15 mouse cellular contexts compared by ENCODE assay signal in the genomic region with DNA sequence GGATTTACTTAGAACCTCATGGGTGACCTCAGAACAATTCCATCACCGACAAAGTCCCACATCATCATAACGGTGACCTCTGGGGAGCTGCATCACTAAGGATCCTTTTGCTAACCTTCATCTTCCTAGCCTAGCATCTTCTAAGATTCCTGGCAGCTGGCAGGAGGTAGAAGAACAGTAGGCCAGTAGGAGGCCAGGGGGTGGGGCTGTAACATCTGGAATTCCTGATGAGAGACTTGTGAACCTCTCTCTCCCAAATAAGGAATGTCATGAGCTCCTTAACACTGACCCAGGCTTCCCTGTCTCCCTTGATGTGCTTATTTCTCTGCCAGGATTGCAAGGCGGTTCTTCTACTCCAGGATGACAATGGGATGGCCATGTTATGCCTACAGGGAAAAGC. TPM values are rescaled to one million over a fixed set of nuclear protein-coding genes. Genes with fewer than 3 reads are reported as not detected.
"Had no signal": no experiment of that assay in that cellular context is flagged by ENCODE, and none has a peak within 500 bp of the region (broad histone marks: within the 10 kb centered on the region; RNA-seq: fewer than 3 reads in every experiment).

No protein-coding gene starts in this region.

- DNase-seq: liver, postnatal 0 days; lung, adult 2 months; lung, postnatal 36 days; midbrain, embryonic 14.5 days; retina, postnatal 1 day; right cerebral cortex, adult 18-20 months; right cerebral cortex, postnatal 25 days; right cerebral cortex, postnatal 4 days; spleen, adult 18-20 months; thymus, adult 18-20 months; thymus, postnatal 14 days; thymus, postnatal 36 days had no signal

RNA-seq across cellular contexts. Expression of gene Mgarp, which starts 45.7 kb away (rescaled TPM):
- total RNA-seq: megakaryocyte progenitor cell, adult 5-6 weeks had no signal
- polyA plus RNA-seq: lung, adult 2 months; lung, postnatal 0 days; macrophage had no signal
